Mouse (Mus musculus) brown adipose tissue, adult 24 weeks (tissue): ENCODE measurements at regions not wholly inside any gene's neighbourhood (a gene's known extent, or its start where the extent isn't known, plus 50 kb on each side); places are given as distances from the start of the nearest gene placed in this dataset.

Source experiments
- H3K27ac ChIP-seq: fragments of 200-500 bp; replicated peaks from 2 replicates; pipeline ENCODE4 v1.5.1; 2012; ENCODE audit warnings: low read depth, mild to moderate bottlenecking, low read length
- H3K4me1 ChIP-seq: fragments of 200-500 bp; 2 replicates; pipeline ENCODE4 v1.6.1; 2012; ENCODE audit warnings: low read length, mixed read lengths; ENCODE audit not compliant: control insufficient read depth, insufficient read depth, insufficient read length
- H3K4me3 ChIP-seq: fragments of 200-500 bp; 2 replicates; pipeline ENCODE4 v1.5.1; 2012; ENCODE audit warnings: low read depth, mild to moderate bottlenecking, low read length, moderate library complexity; ENCODE audit not compliant: insufficient read depth

- no peaks in the 10 kb centered on the region for H3K4me1 ChIP-seq
- H3K4me3 ChIP-seq = no peak overlapping the region
- H3K27ac ChIP-seq = no peak overlapping the region
Observed at GRCm38 (mm10) chr8:86203107-86203506, 362.3 kb downstream of the Phkb start.

- no peaks in the 10 kb centered on the region for H3K4me1 ChIP-seq
- no peak overlapping the region for H3K4me3 ChIP-seq
- no peak overlapping the region for H3K27ac ChIP-seq
Observed at GRCm38 (mm10) chr8:86201830-86202229, 361.1 kb downstream of the Phkb start.

GRCm38 (mm10) chr8:86192262-86192661, 351.5 kb downstream of the Phkb start:
- Histone ChIP-seq H3K27ac (no peak overlapping the region), H3K4me1 (no peaks in the 10 kb centered on the region), H3K4me3 (no peak overlapping the region)

- Histone ChIP-seq H3K27ac (no peak overlapping the region), H3K4me1 (no peaks in the 10 kb centered on the region), H3K4me3 (no peak overlapping the region)
Observed at GRCm38 (mm10) chr8:86184671-86185070, 343.9 kb downstream of the Phkb start.

GRCm38 (mm10) chr8:86180793-86181192, 340.0 kb downstream of the Phkb start:
- Histone ChIP-seq H3K4me3 (no peak overlapping the region), H3K4me1 (no peaks in the 10 kb centered on the region), H3K27ac (no peak overlapping the region)

- H3K27ac ChIP-seq = no peak overlapping the region
- H3K4me1 ChIP-seq = no peaks in the 10 kb centered on the region
- H3K4me3 ChIP-seq = no peak overlapping the region
Observed at GRCm38 (mm10) chr8:86170091-86170490, 329.3 kb downstream of the Phkb start.

GRCm38 (mm10) chr8:86164818-86165217, 324.1 kb downstream of the Phkb start:
- Histone ChIP-seq H3K27ac (no peak overlapping the region), H3K4me1 (no peaks in the 10 kb centered on the region), H3K4me3 (no peak overlapping the region)

- Histone ChIP-seq H3K27ac (no peak overlapping the region), H3K4me3 (no peak overlapping the region), H3K4me1 (no peaks in the 10 kb centered on the region)
Observed at GRCm38 (mm10) chr8:86159074-86159783, 318.5 kb downstream of the Phkb start.

- no peaks in the 10 kb centered on the region for H3K4me1 ChIP-seq
- no peak overlapping the region for H3K27ac ChIP-seq
Observed at GRCm38 (mm10) chr8:86147586-86147985, 306.8 kb downstream of the Phkb start.

GRCm38 (mm10) chr8:86125244-86125643, 284.5 kb downstream of the Phkb start:
- Histone ChIP-seq H3K27ac (no peak overlapping the region), H3K4me1 (no peaks in the 10 kb centered on the region), H3K4me3 (no peak overlapping the region)

More at GRCm38 (mm10) chr8:86147586-86147985, 306.8 kb downstream of the Phkb start:
- no peak overlapping the region for H3K4me3 ChIP-seq

GRCm38 (mm10) chr8:86124655-86125054, 283.9 kb downstream of the Phkb start:
- Histone ChIP-seq H3K4me1 (no peaks in the 10 kb centered on the region), H3K27ac (no peak overlapping the region), H3K4me3 (no peak overlapping the region)
